Mouse (Mus musculus): ENCODE results near the gene Tdo2.

Gene Tdo2

GRCm38 (mm10) chr3:81976102-81976501 is at the start of gene Tdo2:
Gene Tdo2, minus strand, starts transcription at chr3:81976202.
- DNase-seq (ENCODE audit: low spot score) = no peak

- DNase-seq (ENCODE audit: low spot score) = no peak
These were observed 47.1 kb upstream of the Tdo2 start for GRCm38 (mm10) chr3:82023065-82023464.

- no peak for DNase-seq (ENCODE audit: low spot score)
These were observed 46.5 kb upstream of the Tdo2 start for GRCm38 (mm10) chr3:82022421-82022920.

GRCm38 (mm10) chr3:82014148-82014703 is 38.2 kb upstream of the Tdo2 start:
- DNase-seq (ENCODE audit: low spot score) = peak; percentile 32

DNA sequence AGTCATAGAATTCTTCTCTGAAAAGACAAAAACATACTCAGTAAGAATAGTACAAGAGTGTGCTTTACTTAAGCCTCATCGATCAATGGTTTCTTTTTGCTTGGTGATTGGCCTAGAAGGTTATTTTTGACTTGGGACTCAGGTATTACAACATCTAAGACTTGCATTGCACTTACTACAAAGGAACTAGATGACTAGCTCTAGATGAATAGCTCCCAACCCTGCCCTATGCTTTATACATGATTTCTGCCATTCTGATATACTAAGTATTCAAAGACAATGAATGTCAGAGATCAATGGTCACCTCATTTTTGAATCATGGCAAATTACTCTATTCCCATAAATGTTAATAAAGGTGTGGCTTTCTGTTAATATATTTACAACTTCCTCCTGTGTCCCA is 31.0 kb upstream of the Tdo2 start:
- DNase-seq (ENCODE audit: low spot score) = no peak

- DNase-seq (ENCODE audit: low spot score) = peak; percentile 63
These were observed 20.0 kb upstream of the Tdo2 start for GRCm38 (mm10) chr3:81995988-81996387.

DNA sequence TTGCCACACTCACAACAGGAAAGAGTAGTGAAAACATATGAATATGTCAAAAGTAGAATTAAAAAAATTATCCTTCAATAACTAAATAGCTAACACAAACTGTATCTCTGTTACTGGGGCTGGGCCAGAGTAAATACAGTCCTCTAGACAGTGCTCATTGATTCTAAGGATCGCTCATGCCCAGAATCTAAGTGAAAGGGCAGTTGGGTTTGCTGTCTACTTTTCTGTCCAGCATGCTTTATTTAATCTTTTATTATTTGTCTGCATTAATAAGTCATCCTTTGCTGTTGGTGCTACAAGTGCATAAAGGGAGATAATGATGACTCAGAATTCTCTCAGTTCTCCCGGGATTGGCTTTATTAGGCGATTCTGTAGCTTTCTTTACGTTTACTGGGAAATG is 19.4 kb upstream of the Tdo2 start:
- peak; percentile 16 for DNase-seq (ENCODE audit: low spot score)

DNA sequence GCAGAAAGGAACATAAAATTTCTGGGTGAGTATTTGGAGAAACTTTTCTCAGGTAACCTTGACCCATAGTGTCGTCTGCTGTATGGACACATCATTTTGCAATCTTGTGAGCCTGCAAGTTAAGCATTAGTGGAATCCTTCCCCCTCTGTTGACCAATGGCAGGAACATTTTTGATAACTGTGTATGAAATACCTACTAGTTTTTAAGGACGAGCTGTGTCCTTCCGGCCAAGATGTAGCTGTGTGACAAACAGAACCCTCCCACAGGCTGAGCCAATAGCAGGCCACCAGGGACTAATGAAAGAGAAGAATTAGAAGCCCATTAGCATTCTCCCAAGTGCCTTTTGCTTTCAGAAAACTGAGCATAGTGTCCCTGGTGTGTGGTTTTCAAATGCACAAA is 14.5 kb upstream of the Tdo2 start:
- DNase-seq (ENCODE audit: low spot score) = no peak

DNA sequence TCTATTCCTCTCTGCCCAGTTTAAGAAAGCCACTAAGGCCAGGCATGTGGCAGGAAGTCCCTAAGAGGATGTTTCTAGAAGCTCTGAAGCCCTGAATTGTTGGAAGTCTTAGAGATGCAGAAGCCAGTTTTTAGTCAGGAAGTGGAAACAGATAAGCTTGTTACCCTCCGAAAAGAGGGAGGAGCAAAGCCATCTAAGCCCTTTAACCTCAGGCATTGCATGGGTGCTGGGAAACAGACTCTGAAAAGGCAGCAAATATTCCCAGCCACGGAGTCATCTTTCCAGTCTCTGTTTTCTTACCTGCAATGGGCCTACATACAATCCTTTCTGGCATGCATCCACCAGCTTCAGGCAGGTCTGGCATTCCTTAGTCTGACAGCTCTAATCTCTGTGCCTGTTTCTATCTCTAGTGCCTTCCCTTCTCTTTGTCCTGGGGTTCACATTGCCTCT is 13.7 kb upstream of the Tdo2 start:
- no peak for DNase-seq (ENCODE audit: low spot score)

- no peak for DNase-seq (ENCODE audit: low spot score)
These were observed 11.6 kb upstream of the Tdo2 start for GRCm38 (mm10) chr3:81987628-81988027.

- no peak for DNase-seq (ENCODE audit: low spot score)
These were observed 10.1 kb upstream of the Tdo2 start for GRCm38 (mm10) chr3:81986103-81986502.

DNA sequence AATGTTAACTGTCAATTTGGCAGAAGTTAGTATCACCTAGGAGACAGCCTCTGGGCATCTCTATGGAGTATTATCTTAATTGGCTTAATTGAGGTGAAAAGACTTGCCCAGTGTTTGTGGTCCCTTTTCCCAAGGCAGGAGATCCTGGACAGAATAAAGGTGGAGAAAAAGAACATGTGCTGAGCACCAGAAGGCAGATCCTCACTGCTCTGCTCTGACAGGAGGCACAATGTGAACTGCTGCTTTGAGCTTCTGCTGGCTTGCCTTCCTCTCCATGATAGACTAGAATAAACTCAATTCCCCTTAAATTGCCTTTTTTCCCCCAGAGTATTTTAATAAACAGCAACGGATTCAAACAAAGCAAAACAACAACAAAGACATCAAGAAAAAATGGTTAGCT is 9.1 kb upstream of the Tdo2 start:
- DNase-seq (ENCODE audit: low spot score) = peak; percentile 40

DNA sequence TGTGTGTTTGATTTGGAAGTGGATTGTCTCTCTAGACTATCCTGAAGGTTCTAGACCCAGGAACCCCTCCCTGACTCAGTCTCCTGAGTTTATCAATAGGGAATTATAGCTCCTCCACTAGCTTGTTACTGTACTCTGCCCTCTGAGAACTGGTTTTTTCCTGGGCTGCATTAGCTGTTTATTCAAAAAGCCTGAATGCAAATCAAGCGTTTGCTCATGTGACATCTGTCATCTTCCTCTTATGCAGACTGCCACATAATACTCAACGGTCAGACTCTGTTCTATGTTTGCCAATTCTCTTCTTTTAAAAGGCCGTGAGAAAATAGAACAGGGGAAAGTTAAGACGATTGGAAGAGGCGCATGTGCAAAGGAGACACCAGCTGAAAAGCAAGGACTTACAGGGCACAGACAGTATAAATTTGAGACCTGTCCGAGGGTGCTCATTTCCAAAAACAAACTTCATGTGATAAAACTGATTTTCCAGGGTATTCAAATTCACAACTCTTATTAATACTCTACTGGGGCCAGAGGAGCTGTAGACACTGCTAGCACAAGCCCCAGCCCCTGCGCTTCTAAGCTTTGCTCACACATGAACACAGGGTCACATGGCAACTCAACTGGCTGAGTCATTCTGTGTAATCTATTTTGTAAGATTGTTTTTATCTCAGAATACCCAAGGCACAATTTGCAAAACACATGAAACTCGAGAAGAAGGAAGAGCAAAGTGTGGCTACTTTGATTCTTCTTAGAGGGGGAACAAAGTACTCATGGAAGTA is 7.3 kb upstream of the Tdo2 start:
- DNase-seq (ENCODE audit: low spot score) = peak; percentile 15

GRCm38 (mm10) chr3:81981990-81982389 is 6.0 kb upstream of the Tdo2 start, which contains the start of gene Asic5:
Gene Asic5, plus strand, starts transcription at chr3:81982290.
- no peak for DNase-seq (ENCODE audit: low spot score)

DNA sequence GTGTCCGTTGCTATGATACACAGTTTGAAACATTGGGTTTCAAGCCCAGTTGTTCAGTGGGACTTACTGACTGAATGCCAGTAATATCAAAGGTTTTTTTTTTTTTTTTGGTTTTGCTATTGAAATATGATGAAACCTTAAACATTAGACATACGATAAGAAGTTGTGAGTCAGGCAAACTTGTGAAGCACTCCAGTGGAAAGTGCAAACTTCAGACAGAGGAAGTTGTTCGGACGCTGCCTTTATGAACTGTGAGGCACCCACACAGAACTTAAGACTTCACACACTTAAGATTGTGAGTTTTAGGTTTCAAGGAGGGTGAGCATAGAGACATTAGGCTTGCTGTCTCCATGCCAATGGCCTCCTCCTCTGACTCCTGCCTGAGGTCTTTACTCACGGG is 5.6 kb upstream of the Tdo2 start:
- no peak for DNase-seq (ENCODE audit: low spot score)

DNA sequence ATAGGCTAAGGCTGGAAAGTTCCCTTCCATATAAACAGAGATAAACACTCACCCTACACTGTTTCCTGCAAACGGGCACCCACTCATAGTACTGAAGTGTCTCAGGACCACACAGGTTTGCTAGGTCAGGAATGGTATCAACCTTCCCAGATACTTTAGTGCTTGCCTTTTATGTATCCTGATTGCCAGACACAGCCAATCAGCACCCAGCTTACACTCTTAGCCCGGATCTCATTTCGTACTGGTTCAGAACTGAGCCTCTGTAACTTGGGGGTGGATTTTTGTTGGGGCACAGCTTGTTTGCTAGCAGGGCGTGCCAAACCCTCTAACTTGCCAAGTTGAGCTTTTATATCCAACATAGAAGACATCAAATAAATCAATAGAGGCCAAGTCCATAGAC is 395 bp downstream of the Tdo2 start:
- no peak for DNase-seq (ENCODE audit: low spot score)

DNA sequence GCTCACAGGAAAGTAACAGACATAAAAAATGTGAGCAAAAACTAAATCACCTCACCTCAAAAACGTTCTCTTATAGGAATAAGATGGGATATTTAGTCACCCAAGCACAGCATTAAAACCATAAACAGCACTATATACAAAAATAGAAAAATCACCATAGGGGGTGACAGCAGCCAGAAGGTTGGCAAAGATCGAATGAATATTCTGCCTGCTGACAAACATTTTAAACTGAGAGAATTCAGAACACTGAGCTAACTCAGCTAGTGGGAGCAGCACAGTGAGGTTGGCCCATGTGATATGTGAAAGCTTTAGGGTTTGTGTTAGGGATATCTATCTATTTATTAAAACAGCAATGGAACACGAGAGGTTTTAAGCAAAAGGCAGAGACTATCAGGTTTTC is 11.4 kb downstream of the Tdo2 start:
- no peak for DNase-seq (ENCODE audit: low spot score)

GRCm38 (mm10) chr3:81963768-81964167 is 12.2 kb downstream of the Tdo2 start:
- no peak for DNase-seq (ENCODE audit: low spot score)

DNA sequence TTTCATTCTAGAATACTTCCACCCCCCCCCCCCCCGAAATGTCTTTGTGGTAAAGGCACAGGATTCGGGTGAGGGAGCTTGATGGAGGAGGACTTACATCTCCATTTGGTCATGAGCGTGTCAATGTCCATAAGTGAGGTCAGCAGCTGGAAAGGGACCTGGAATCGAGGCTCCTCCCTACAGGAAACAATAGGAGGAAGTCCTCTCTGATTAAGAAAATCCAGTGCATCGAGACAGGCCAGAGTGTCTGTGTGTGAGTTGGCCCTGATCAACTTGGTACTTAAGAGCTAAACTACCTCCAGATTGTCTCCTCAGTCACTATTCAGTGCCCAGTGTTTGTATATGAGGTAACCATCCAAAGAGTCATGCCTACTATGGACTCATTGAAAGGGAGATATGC is 14.7 kb downstream of the Tdo2 start:
- no peak for DNase-seq (ENCODE audit: low spot score)

GRCm38 (mm10) chr3:81957484-81957883 is 18.5 kb downstream of the Tdo2 start:
- DNase-seq (ENCODE audit: low spot score) = no peak

DNA sequence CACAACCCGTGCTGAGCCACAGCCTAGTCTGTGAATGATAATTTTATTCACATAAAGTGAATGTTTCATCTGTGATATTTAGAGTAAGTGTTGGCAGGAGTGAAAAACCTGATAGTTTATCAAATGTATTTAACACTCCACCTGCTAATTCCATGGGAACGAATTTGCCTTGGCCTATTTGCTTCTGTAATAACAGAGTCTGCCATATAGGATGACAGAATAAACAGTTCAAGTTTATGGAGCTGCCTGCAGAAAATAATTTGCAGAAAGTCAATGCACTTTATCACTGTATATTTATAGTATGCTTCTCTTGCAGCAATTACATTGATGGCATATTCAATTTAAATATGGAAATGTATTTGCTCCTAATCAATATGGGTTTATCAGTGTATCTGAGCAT is 24.2 kb downstream of the Tdo2 start:
- no peak for DNase-seq (ENCODE audit: low spot score)

DNA sequence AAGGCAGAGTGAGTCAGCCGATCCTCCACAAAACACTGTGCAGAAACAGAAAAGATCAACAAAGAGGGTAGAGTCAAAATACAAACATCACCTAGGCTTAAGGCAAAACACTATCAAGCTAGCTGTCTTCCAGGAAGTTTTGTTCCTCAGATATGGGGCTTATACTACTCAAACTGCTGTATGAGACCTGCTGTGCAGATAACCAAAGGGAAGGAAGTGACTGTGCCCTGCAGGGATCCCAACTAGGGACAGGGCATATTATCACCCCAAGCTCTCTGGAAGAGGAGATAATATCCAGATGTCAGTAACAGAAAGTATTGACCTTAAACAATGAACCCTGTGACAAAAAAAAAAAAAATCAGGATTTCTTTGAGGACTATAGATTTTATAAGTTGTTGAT is 27.0 kb downstream of the Tdo2 start:
- no peak for DNase-seq (ENCODE audit: low spot score)

- no peak for DNase-seq (ENCODE audit: low spot score)
These were observed 31.1 kb downstream of the Tdo2 start for GRCm38 (mm10) chr3:81944851-81945393.
